Mouse (Mus musculus) kidney, adult 8-10 months (tissue): ENCODE measurements around the gene Cplx3.

ENCODE experiments used
- DNase-seq, 2 experiments: peaks; one replicate each; pipeline ENCODE4 v3.0.0; 2022

Cplx3 gene

GRCm38 (mm10) chr9:57557215-57557614, 48.9 kb downstream of the Cplx3 start:
- no peak for DNase-seq

GRCm38 (mm10) chr9:57554753-57555152, 51.3 kb downstream of the Cplx3 start:
- DNase-seq = no peak

GRCm38 (mm10) chr9:57553119-57553518, 53.0 kb downstream of the Cplx3 start:
- no peak for DNase-seq

DNA sequence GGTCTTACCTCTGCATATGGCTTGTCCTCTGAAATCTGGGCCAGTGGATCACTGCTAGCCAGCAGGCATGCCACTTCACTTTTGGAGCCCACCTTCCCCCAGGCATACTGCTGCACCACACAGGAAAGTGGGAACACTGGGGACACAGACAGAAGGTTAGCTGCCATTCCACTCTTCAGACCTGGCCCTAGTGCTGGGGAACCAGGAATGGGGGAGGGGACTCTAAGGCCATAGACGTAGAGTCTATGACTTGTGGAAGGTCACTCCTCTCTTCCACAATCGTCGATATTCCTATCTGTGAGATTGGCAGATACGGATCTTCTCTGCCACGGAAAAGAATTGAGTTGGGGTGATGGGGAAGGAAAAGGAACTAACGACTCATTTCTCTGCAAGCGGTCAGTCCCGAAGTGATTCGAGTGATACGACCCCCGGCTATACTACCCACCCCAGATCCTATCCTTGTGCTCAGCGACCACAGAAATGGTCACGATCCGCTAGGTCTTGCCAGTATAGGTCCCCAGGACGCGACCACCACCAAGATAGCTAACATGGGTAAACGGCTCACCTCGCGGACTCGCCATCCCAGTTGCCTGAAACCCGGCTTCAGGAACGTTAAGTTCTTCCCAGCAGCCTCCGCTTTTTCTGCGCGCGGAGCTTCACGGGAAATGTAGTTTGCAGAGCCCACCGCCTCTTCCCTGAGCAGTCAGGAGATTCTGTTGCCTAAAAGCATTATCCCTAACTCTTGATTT, 53.8 kb downstream of the Cplx3 start, which contains the start of gene Mpi:
Mpi (minus strand) TSS at position 625 of the 749 bp plus-strand sequence.
- peak; percentile 54 to 71 for DNase-seq

DNA sequence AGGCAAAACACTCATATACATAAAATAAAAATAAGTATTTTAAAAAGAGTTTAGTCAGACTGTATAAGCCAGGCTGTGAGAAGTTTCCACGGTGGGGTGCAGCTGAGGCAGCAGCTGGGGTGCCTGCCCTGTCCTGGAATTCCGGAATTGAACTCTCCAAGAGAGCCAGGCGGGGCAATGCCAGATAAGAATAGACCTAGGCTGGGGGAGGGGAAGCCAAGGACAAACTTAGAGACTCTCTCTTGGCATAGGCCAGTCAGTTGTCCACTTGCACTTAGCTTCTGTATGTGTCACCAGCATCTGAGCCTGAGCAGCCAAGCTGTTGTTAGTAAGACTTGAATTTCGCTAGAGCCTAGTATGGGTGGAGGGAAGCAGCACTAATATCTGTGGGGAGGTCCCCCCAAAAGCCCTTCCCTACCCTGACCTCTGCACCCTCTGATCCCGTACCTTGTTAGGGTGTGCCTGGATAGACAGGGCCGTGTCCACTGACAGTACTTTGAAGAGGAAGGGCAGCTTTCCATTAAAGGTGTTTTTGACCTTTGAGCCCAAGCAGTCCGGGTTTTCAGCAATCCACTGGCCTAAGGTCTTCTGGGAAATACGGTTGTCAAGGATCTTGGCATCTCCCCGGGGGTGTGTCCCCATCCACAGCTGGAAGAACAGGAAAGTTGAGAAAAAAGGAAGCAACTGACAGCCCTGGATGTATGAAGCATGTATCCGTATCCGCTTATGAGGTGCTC, 55.8 kb downstream of the Cplx3 start:
- DNase-seq = peak; percentile 73 to 76
